Mouse (Mus musculus) natural killer cell, adult 2 months (primary cell): ENCODE results near the gene Col20a1.

ENCODE experiments used
- DNase-seq, 2 experiments: peaks; one replicate each; pipeline ENCODE4 v3.0.0; 2022; ENCODE audit warnings: low spot score in 2 of 2

Col20a1 gene

DNA sequence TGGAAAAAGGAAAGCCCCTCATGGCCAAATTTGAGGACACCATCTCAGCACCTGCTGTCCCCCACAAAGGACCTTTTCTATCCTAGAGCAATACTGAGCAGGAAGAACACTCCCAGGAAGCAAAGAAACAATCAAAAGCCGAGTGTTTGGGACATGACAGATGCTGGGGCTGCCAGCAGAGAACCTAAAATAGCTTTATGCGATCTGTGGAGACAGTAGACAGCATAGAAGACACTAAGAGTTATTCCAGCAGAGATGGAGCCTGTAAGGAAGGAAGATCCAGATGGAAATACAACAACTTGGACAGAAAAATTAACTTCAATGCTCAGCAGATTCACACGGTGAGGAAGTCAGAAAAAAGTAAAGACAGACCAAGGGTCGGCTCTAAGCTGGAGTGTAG, 79.5 kb downstream of the Col20a1 start:
- no peak for DNase-seq
